Comparison of ENCODE assay signal across 14 mouse cellular contexts in the genomic region with DNA sequence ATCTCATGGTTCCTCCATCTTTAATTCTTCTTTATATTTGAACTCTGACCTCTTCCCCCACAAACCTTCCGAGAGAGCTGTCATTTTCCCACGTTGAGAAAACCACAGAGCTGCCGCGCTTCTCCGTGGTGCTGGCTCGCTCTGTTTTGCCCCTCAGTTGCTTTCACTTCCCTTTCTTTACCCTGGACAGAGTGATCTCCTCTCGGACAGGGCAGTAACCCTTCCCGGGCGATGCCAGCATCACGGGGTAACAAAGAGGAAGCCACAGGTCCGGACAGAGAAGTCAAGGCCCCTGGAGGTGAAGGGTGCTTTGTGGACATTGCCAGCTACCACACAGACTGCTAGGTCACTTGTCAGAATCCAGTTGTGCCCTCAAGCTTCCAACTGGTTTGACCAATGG.
DNase-seq lines count a peak whose midpoint lies in the region; ATAC-seq lines count a peak whose summit lies in the region.
"Had no signal": no experiment of that assay in that cellular context is flagged by ENCODE, and none has a peak within 500 bp of the region (broad histone marks: within the 10 kb centered on the region; RNA-seq: fewer than 3 reads in every experiment).

No protein-coding gene starts in this region.

- no peaks in the 10 kb centered on the region for H3K9me3 ChIP-seq in hindbrain, embryonic 12.5 days (replicated peaks)
- H3K9me3 ChIP-seq: embryonic facial prominence, embryonic 15.5 days; neural tube, embryonic 12.5 days had no signal

- H3K27me3 ChIP-seq in hindbrain, embryonic 12.5 days, result no peaks in the 10 kb centered on the region
- H3K27me3 ChIP-seq: embryonic facial prominence, embryonic 15.5 days; neural tube, embryonic 12.5 days had no signal

- H3K9ac ChIP-seq in hindbrain, embryonic 12.5 days, result no peak overlapping the region
- H3K9ac ChIP-seq: embryonic facial prominence, embryonic 15.5 days; neural tube, embryonic 12.5 days had no signal

- intact Hi-C loops in left cerebral cortex, postnatal 10 days (cut with DNase I), result no loop called here

- peak; percentile 93 for ATAC-seq in common myeloid progenitor, adult 5-6 weeks (replicated peaks; ENCODE audit: low read depth, poor library complexity, severe bottlenecking)
- ATAC-seq in hematopoietic stem cell, adult 5-6 weeks (replicated peaks in 1 of 2; ENCODE audit: insufficient read depth in 1 of 2, low FRiP score in 2 of 2, low TSS enrichment in 1 of 2, low read depth in 1 of 2, poor library complexity in 2 of 2, severe bottlenecking in 2 of 2), result peak; percentile 79 to 83
- ATAC-seq in megakaryocyte, adult 5-6 weeks (ENCODE audit: poor library complexity, severe bottlenecking), result peak; percentile 96
- ATAC-seq in hindbrain, embryonic 12.5 days (ENCODE audit: low FRiP score), result no peak

- no peak overlapping the region for H3K27ac ChIP-seq in hindbrain, embryonic 12.5 days
- H3K27ac ChIP-seq: embryonic facial prominence, embryonic 15.5 days; neural tube, embryonic 12.5 days had no signal

- H3K4me3 ChIP-seq in hindbrain, embryonic 12.5 days, result no peak overlapping the region
- H3K4me3 ChIP-seq: embryonic facial prominence, embryonic 15.5 days; neural tube, embryonic 12.5 days had no signal

- H3K4me1 ChIP-seq in hindbrain, embryonic 12.5 days, result peaks cover 7% of the 10 kb centered on the region
- H3K4me1 ChIP-seq: embryonic facial prominence, embryonic 15.5 days had no signal

- no peak overlapping the region for H3K4me2 ChIP-seq in hindbrain, embryonic 12.5 days (replicated peaks)
- H3K4me2 ChIP-seq: embryonic facial prominence, embryonic 15.5 days; neural tube, embryonic 12.5 days had no signal

- H3K36me3 ChIP-seq in hindbrain, embryonic 12.5 days, result no peaks in the 10 kb centered on the region
- H3K36me3 ChIP-seq: embryonic facial prominence, embryonic 15.5 days; G1E; neural tube, embryonic 12.5 days had no signal

- peak; percentile 16 to 46 for DNase-seq in left cerebral cortex, postnatal 10 days (ENCODE audit: extremely low spot score in 1 of 2, low spot score in 2 of 2)
- DNase-seq in left cerebral cortex, adult 11 months (ENCODE audit: low spot score), result no peak
- DNase-seq in ovary, postnatal 36 days (ENCODE audit: low spot score), result no peak
- no peak for DNase-seq in thymus, postnatal 36 days
- DNase-seq: cerebellum, postnatal 10 days; kidney, adult 18-20 months; thymus, postnatal 25 days had no signal

- WGBS in hindbrain, embryonic 12.5 days, result 89% methylated on average over 11 of the region's 11 CpGs

Comparison
In these comparisons a context has a peak if more than half of its experiments do, and no peak if none do; other contexts are left out.
1. DNase-seq: peak in left cerebral cortex, postnatal 10 days (2 of 2); none in left cerebral cortex, adult 11 months (single experiment), ovary, postnatal 36 days (single experiment) and thymus, postnatal 36 days (0 of 2).